Mouse (Mus musculus) lung, embryonic 14.5 days (tissue): ENCODE data around the gene Gm527. TPM values are rescaled to one million over a fixed set of nuclear protein-coding genes. Genes with fewer than 3 reads are reported as not detected.

ENCODE experiments used
- ATAC-seq: fragments of 200-750 bp; cut with Nextera tagmentation; 2 replicates; pipeline ENCODE4 v1.8.0; 2017; ENCODE audit warnings: mild to moderate bottlenecking, moderate TSS enrichment, moderate library complexity; ENCODE audit not compliant: insufficient read depth
- DNase-seq: peaks from one replicate; pipeline ENCODE4 v3.0.0-alpha.2; 2015
- H3K27ac ChIP-seq: fragments of 300-500 bp; sonication (generic); 2 replicates; pipeline ENCODE4 v1.5.1; 2014; ENCODE audit warnings: low read depth, mild to moderate bottlenecking, moderate library complexity
- H3K27me3 ChIP-seq: fragments of 300-500 bp; sonication (generic); 2 replicates; pipeline ENCODE4 v1.6.1; 2014; ENCODE audit warnings: low read length, control low read depth; ENCODE audit not compliant: insufficient read depth
- H3K36me3 ChIP-seq: fragments of 300-500 bp; sonication (generic); 2 replicates; pipeline ENCODE4 v1.6.1; 2014; ENCODE audit warnings: control low read depth; ENCODE audit not compliant: insufficient read depth
- H3K4me1 ChIP-seq: fragments of 300-500 bp; sonication (generic); 2 replicates; pipeline ENCODE4 v1.6.1; 2014; ENCODE audit warnings: antibody characterized with exemption, control low read depth; ENCODE audit not compliant: insufficient read depth
- H3K4me2 ChIP-seq: fragments of 300-500 bp; sonication (generic); 2 replicates; pipeline ENCODE4 v1.6.1; 2014; ENCODE audit warnings: mild to moderate bottlenecking
- H3K4me3 ChIP-seq: fragments of 300-500 bp; sonication (generic); 2 replicates; pipeline ENCODE4 v1.5.1; 2014; ENCODE audit warnings: low read depth, low read length
- H3K9ac ChIP-seq: fragments of 300-500 bp; sonication (generic); 2 replicates; pipeline ENCODE4 v1.6.1; 2014
- H3K9me3 ChIP-seq: fragments of 300-500 bp; sonication (generic); 2 replicates; pipeline ENCODE4 v1.6.1; 2016; ENCODE audit warnings: low read depth, low read length, control low read depth
- CTCF ChIP-seq: IDR thresholded peaks from 2 replicates; pipeline ENCODE4 v1.5.1; 2016; ENCODE audit warnings: antibody characterized with exemption, low read depth
- WGBS: fragments of 180-500 bp; shearing (Covaris S2); extraction: QIAGEN DNeasy Blood & Tissue Kit; methylation state at CpG from one replicate; pipeline ENCODE4 v1.1.7; 2014; 5-methylcytosine and 5-hydroxymethylcytosine counted together
- polyA plus RNA-seq: library from polyadenylated mRNA; unstranded; fragments of >200 nt; fragmentation: Nextera tagmentation; extraction: Ambion mirVana; gene quantifications from 2 replicates; pipeline ENCODE4 v1.2.1, GENCODE M21; 2014

Gm527 gene
- polyA plus RNA-seq, 1 experiment from 2014 or later = 1.8 TPM

- ATAC-seq = no peak
- H3K9ac ChIP-seq = peak overlapping the region; percentile 90
- WGBS = 4% methylated on average over 2 of the region's 2 CpGs
- peaks cover 4% of the 10 kb centered on the region; the same call in 1 of the 2 replicates for H3K36me3 ChIP-seq
- H3K27ac ChIP-seq = no peak overlapping the region
- peak overlapping the region; percentile 90 for H3K4me3 ChIP-seq
- no peak for TF ChIP-seq CTCF
- peak; percentile 12 for DNase-seq
- no peaks in the 10 kb centered on the region for H3K9me3 ChIP-seq
- peaks cover 9% of the 10 kb centered on the region; the same call in 1 of the 2 replicates for H3K4me1 ChIP-seq
- H3K4me2 ChIP-seq = peak overlapping the region; percentile 86
- no peaks in the 10 kb centered on the region for H3K27me3 ChIP-seq
These were observed 50.4 kb downstream of the Gm527 start for GRCm38 (mm10) chr12:64968067-64968466.

- Histone ChIP-seq H3K4me2 (no peak overlapping the region; the same call in 1 of the 2 replicates), H3K27ac (no peak overlapping the region), H3K27me3 (no peaks in the 10 kb centered on the region), H3K36me3 (peaks cover 4% of the 10 kb centered on the region; the same call in 1 of the 2 replicates), H3K4me1 (peaks cover 11% of the 10 kb centered on the region; the same call in 1 of the 2 replicates), H3K9ac (no peak overlapping the region), H3K9me3 (no peaks in the 10 kb centered on the region), H3K4me3 (no peak overlapping the region)
- no peak for ATAC-seq
- DNase-seq = no peak
- no peak for TF ChIP-seq CTCF
These were observed 53.7 kb downstream of the Gm527 start for GRCm38 (mm10) chr12:64971399-64971798.

GRCm38 (mm10) chr12:64972063-64972462, 54.4 kb downstream of the Gm527 start:
- DNase-seq (no peak), ATAC-seq (no peak)
- 67% methylated on average over 6 of the region's 6 CpGs for WGBS
- no peak for TF ChIP-seq CTCF
- Histone ChIP-seq H3K4me2 (0 out of 2 replicates have a peak overlapping the region, but pooled peaks have one; percentile 7), H3K36me3 (peaks cover 6% of the 10 kb centered on the region), H3K4me3 (no peak overlapping the region), H3K27ac (no peak overlapping the region), H3K9ac (no peak overlapping the region), H3K27me3 (no peaks in the 10 kb centered on the region), H3K9me3 (no peaks in the 10 kb centered on the region), H3K4me1 (peaks cover 11% of the 10 kb centered on the region; the same call in 1 of the 2 replicates)

Other genes starting within 250 kb of the Gm527 start
- 13.1 and 15.1 TPM in 2 replicates for gene Klhl28, start 47.6 kb downstream of the Gm527 start, polyA plus RNA-seq
- 30.7 and 32.2 TPM in 2 replicates for gene Togaram1, start 47.9 kb downstream of the Gm527 start, polyA plus RNA-seq
- gene Prpf39, start 118.4 kb downstream of the Gm527 start, polyA plus RNA-seq = 60.3 and 61.1 TPM in 2 replicates
- 408 and 417 TPM in 2 replicates for gene Fkbp3, start 156.1 kb downstream of the Gm527 start, polyA plus RNA-seq
- 12.0 and 17.6 TPM in 2 replicates for gene Fancm, start 157.7 kb downstream of the Gm527 start, polyA plus RNA-seq